Mouse (Mus musculus): ENCODE measurements around the gene Fzd4.
A peak's percentile ranks its signal among the peaks of the same experiment; 100 is the strongest.

Gene Fzd4

DNA sequence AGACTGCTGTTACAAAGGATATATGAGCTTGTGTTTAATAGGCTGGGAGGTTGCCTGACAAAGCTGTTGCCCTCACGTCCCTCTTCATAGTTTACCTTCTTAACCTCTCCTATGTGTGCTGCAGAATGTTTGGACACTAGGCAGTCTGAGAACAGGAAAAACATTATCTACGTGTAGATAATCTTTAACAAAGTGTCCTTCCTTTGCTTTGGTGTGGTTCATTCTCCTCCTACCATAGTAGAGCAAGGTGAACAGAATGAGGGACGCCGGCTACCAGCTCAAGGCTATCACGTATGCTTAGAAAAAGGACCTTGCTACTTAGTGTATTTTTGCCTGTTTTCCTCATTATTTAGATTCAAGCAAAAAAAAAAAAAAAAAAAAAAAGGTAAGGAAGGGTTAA, 24.6 kb downstream of the Fzd4 start:
- DNase-seq, result peak; percentile 16

DNA sequence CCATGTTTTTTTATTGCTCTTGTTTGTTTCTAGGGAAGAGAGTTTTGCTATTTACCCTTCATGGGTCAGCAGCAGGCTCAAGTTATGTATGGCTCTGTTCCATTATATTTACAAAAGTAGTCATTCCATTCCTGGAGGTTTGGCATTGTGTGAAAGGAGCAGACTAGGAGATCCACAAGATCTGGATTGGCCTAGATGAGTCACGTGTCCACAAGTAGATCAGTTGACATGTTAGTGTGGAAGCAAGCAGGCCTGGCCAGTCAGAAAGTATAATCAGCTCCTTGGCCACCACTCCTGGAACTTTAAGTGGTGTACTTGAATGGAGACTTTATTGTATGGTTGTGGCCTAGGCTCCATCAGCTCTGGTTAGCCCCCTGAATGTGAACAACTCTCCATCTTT, 25.2 kb downstream of the Fzd4 start:
- DNase-seq, result peak; percentile 57

DNA sequence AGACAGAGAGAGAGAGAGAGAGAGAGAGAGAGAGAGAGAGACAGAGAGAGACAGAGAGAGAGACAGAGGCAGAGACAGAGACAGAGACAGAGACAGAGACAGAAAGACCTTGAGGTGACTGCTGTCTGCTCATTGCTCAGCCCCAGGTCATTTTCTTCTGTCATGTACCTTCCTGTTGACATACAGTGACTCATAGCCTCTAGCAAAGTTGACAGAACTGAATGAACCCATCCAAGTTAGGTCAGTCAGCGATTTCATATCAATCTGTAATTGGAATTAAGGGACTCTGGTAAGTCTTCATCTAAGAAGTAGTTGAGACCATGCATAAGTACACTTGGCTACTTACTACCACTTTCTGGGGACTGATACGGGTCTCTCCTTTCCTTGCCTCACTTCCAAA, 27.0 kb downstream of the Fzd4 start:
- no peak for DNase-seq

DNA sequence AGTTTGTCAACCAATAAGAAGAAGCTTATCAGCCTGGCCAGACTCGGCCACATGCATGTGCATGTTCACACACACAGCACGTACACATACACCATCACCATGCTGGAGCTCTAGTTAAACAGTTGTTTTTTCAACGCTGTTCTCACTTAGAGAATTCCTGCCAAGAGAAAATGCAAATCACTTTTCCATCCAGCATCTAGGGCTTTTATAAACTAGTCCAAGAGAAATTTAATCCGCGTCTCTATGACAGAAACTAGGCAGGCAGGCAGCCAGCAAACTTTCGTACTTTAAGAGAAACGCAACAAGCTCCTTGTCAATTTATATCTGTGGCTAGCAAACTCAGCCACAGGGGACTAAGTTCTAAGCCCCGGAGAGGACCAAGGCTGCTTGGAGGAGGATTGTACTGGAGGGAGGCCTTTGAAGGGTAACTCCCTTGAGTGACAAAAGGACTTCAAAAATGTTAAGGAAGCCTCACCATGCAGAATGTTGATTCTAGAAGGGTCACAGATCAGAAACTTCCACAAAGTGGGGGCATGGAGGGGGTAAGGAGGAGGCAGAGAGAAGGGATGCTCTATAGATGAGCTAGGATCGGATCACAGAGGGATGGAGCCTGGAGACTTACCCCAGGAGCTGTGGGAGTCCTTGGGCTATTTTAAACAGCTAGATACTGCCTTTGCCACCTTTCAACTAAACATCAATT, 29.2 kb downstream of the Fzd4 start:
- peak; percentile 66 for DNase-seq

DNA sequence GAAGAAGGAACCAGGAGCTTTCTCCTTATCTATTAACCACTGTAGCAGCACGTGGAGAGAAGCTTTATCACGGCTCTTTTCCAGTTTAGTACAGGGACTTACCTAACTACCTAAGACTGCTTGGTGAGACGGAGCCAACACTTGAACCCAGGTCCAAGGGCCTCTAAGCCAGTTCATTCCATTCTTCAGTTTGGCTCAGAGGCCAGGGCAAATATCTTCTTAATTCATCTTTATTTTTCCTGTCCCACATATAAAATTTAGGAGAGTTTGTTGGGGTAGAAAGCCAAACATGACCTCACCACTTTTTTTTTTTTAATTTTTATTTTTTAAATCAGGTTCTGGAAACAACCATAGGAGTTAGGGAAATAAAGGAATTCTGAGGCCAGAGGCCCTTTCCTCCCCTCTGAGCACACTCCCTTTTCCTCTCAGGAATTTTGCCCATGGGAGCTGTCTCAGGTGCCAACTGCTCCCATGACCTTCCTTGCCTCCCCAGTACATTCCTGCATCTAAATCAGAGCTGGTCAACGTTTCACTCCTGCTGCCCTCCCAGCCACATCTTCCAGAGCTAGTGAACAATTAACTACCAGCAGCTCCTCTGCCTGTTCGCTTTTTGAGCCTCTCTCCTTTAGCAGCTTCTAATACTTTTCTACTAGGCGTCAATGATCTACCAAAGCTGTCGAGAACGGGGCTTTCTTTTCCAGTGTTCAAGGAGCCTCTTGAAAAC, 29.9 kb downstream of the Fzd4 start:
- peak; percentile 82 for DNase-seq

DNA sequence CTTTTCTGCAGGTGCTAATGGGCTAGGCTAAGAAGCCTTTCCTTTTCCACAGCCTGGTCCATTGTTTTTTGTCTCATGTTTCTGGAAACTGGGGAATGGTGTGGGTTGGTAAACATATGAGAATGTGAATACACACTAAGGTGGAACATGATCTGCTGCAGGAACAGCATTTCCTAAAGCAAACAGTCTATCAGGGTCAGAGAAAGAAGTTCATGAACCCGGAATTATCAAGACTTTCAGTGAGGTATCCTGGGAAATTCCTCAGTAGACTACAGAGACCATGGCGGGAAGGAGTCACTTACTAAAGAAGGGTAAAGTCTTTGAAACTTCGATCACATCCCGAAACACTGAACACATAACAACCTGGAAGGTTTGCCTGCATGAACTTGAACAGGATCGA, 32.2 kb downstream of the Fzd4 start:
- DNase-seq, result no peak

DNA sequence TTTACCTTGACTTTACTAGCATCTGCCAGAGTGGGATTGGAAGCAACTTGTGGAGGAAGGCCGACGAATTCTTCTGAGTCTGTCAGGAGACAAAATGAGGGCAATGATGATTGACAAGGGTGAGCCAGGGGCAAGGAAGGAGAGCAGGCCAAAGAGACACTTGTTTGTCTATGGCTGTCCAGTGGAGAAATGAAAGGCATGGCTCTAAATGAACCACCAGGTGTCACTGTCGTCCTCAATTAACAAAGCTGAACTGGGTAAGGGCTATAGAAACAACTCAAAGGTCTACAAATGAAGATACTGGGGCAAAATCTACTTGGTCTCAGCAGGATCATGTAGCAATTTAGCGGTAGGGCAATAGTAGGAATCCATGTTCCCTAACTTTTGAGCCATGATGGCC, 33.4 kb downstream of the Fzd4 start:
- peak; percentile 76 for DNase-seq

DNA sequence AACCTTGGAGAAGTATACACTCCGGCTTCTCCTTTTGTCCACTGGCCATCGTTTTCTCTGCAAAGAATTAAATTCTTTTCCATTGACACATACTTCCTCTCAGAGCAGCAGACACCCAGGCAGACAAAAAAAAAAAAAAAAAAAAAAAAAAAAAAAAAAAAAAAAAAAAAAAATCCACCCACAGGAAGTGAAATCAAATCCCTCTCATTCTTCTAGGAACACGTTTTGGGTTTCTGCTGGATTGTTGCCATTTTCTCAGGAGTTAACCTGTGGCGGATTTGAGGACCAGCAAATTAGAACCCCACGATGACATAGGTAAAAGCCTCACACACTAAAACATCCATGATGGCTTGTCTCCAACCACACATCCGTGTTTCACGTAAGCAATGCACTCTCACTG, 37.1 kb downstream of the Fzd4 start:
- DNase-seq, result no peak

DNA sequence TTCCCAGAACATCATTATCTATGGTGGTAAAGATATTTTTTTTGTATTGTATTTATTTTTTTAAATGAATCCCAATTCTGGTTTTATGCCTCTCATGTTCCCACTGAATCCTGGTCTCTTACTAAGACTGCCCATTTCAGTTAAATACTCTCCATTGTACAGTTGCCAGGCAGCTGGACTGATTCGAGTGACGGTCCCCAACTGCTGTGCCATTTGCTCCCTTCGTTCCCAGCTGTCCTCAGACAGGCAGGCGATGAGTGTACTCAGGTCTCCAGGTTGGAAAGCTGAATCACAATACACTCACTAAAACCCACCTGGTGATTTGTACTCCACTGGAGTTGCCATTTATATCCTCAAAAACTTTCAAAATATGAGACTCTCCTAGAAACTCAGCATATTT, 38.1 kb downstream of the Fzd4 start:
- DNase-seq, result no peak

DNA sequence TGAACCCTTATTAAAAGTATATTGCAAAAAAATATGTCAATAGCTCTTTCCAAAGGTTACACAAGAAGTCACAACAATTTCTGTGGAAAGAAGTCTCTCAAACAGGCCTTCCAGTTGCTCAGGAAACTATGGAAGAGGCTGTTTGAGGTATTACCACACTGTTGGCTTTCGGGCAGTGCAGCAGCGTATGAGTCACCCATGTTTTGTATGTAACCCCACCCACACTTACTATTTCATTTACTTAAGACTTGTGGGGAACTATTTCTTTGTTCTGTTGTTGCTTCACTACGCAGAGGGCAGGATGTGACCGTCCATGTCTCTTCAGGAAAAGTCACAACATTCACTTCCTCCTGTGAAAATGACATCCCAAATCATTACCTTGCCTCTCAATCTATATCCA, 41.0 kb downstream of the Fzd4 start:
- no peak for DNase-seq

DNA sequence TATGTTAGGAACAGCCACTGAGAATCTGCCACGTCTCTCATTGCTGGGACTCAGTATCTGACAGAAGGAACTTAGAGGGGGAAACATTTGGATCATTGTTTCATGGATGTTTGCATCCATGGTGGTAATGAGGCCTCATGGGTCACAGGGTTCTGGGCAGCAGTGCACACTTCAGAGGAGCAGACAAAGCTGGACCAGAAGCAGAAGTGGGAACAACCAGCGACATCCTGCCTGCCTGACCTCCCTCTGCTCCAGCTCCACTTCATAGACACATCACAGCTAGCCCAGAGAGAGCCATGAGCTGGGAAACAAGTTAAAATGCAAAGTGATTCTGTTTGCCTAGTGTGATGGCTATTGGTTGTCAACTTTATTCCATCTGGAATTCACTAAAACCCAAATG, 46.2 kb downstream of the Fzd4 start:
- DNase-seq, result no peak

DNA sequence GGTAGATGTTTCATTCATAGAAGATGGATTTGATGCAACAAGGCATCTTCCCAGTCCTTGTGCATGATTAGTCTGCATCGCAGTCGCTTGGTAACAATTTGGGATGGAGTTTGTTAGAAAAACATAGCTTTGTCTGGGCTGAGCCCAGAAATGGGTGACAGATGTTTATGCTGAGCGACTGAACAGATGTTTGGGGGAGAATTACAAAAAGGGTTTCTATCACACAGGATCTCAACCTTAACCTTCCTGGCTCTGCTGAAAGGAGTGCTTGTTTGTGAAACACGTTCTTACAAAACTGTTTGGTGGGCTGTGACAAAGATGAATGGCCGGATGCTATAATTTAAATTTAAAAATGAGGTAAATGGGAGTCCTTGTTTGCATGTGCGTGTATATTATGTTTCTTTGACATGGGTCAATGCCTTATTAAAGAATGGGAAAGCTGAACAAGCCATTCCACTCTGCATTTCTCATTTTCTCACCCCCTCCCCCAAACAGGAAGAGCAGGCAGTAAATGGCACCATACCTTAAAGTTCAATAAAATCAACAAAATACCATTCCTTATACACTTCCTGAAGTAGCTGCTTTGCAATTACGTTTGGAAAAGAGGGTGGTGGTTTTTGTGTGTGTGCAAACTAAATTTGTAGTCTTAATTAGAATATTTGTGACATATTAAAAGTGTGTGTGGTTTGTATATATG, 52.4 kb downstream of the Fzd4 start:
- no peak for DNase-seq

DNA sequence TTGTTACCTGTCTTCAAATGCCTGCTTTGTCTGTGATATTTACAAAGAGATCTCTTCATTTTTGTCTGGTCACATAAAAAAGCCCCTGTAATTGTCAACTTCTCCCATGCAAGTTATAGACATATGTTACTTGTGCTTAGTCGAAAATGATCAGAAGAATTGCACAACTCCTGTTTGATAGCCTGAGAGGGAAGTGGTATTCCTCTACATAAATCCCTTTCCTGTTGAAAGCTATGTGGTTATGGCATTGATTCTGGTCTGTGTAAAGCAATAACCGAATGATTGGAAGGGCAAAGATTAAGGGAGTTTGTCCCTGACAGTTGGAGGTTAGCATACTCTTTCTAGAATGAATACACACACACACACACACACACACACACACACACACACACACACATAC, 55.5 kb downstream of the Fzd4 start:
- no peak for DNase-seq

DNA sequence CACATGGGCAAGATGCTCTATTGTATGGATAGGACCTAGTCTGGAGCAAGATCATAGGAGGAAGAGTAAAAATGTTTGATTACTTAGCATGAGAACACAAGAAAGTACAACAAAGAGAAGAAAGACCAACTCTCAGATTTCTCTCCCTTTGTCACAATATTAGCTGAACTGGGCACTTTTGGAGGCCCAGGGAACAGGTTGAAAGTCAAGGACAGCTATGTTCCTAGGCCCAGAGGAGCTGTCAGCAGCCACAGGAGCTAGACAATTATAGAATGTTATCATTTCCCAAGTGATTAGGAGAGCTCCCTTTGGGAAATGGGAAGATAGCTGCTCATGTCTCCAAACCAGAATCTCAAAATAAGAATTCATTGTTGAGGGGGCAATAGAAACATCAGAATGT, 56.8 kb downstream of the Fzd4 start:
- DNase-seq, result no peak

DNA sequence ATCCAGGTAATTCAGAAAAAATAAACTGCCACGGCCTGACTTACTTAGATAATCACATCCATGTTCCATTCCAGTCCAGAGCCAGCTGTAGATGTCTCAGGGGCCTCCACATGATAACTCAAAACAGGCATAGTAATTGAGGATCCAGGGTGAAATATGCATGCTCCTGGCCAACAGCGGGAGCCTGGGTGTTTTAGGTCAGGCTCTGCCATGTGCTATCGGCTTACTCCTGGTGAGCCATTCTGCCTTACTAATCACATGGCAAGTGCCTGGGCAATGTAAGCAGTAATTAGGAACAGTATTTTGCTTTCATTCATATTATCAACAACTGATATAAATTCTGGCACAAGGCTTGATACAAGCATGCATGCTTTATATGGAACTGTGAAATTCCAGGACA, 57.2 kb downstream of the Fzd4 start:
- no peak for DNase-seq
